Mouse (Mus musculus) thymus, postnatal 14 days (tissue): Measurements from ENCODE around the gene Gm11214.

Source experiments
- DNase-seq: peaks from one replicate; pipeline ENCODE4 v3.0.0; 2021

Gene Gm11214

DNA sequence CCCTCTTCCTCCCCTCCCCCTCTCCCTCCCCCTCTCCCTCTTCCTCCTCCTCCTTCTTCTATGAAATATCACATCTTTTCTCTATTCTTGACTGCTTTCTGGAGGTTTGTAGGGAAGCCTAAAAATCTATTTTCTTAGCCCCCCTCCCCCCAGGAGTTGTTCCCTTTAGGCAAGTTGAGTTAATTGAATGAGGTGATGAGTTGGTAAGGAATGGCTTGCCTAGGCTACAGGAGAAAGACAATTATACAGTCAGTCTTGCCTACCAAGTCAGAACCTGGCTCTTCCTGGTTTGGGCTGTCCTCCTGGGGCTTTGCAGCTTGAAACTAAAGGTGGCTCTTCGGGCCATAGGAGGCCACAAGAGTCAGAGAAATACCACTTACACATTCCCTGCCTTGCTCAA, 3.4 kb downstream of the Gm11214 start:
- DNase-seq, result no peak

DNA sequence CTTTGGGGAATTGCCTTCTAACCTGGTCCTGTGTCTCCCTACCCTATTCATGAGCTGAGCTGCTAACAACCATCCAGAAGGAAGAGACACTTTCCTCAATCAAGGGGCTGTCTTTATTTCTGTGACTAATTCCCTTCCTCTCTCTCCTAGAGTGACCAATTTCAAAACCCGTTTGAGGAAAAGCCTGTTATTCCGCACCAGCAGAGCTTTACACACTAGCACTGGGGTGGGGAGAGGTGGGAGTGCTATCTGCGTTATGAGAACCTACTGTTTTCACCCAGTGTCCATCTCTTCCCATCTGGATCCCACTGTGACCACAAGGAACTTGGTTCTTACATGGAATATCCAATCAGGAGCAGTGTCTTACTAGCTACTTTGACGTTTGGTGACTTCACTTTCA, 4.1 kb downstream of the Gm11214 start:
- DNase-seq, result no peak

DNA sequence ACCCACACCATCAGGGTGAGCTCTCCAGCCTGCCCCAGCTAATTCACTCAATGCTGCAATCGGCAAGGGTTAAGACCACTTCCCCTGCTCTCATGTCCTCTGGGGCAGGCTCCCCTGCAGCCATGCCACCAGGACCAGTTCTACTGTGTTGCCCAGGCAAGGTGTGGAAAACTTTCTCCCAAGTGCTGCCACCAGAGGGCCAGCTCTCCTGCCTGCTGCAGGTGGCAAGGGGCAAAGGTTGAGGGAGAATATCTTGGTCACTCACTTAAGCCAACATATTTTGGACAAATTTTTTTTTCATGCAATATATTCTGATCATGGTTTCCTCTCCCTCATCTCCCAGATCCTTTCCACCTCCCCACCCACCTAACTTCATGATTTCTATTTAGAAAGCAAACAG, 8.8 kb downstream of the Gm11214 start:
- DNase-seq, result peak; percentile 14

DNA sequence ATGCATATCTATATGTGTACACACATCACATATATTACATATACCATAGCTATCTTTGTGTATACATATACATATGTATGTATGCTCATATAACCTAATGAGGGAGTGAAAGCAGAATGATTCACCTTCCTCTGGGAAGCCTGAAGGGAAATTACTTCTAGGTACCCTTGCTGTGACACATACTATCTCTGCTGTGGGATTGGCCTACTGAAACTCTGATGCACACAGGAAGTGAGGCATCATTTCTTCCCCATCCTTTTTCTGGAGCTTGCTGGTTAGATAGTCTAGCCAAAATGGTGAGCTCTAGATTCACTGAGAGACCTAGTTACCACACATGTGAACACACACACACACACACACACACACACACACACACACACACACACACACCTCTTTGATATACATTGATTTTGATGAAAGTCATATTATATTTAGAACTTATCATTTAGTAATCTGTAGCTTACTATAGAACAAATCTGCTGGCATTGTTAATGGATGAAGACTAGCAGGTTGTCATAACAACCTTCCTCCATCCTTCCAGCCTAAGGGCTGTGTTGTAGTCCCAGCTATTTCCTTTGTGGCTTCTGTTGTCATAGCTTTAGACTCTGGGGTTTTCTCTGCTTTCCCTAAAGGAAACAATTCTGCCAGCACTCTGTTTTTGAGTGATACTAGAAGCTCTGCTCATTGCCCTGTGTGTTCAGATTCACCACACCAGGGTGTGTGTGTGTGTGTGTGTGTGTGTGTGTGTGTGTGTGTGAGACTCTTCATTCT, 19.0 kb downstream of the Gm11214 start:
- no peak for DNase-seq

DNA sequence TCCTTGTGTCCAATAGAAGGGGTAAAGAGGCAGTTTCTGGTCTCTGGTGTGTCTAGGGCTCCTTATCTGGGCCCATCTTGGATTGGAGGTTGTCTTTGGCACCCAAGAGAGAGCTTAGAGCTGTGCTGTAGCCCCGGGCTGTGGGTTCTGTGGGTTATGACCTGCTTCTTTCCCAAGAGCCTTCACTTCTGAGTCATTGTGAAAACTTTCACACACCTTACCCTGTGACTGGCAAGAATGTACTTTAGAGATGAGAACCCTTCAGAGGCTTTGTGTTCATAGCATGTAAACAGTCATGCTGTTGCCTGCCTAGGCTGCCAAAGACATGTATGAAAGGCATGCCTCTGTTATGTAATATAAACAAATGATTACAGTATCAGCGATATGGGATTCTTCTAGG, 23.3 kb downstream of the Gm11214 start:
- DNase-seq, result no peak

DNA sequence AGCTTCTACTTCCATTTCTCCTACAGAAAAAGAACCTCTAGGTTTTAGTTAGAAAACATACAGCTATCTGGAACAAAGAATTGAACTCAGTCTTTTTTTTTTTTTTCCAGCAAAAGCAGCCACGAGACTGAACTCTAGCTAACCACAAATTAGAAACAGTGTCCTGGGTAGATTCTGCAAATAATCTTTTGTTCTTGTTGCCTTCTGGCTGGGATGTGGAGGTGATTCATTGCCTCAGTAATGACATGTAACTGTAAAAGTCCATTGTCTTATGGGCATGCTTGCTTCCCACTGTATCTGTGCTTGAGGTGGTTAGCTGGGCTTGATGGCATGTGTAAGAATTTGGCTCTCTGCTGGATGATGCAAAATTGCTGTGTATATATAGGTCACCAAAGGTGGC, 24.6 kb downstream of the Gm11214 start:
- DNase-seq, result no peak

DNA sequence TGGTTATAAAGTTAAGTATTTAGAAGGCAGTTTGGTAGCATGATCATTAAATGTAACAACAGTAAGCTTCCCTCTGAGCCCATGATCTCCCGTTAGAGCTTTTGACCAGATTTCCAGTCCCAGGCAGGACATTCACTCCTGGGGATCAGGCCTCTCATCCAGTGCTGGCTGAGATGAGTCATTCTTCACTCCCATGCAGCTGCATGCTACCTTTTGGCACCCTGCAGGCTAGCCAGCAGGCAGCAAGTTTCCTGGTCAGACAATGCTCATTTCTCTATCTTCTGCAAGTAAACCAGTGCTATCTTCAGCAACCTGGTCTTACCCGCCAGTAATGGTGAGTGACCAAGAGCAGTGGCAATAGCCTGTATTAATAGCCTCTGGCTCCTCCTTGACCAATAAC, 30.0 kb downstream of the Gm11214 start:
- no peak for DNase-seq

DNA sequence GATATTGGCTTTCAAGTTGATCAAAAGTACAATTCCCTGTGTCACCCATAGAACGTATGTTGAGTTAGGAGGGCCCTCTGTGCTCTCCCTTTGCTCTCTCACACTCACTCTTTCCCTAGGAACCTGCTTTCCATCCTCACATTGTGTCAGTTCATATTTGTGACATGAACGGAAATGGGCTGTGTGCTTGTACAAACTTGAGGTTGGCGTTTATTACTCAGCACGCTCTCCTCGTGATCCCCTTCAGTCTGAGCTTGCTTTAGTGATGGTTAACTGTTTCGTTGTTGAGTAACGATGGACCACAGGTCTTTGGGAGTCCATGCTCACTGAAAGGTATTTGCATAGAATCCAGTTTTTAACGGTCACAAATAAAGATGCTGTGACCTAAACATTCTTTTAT, 36.1 kb downstream of the Gm11214 start:
- DNase-seq, result no peak

DNA sequence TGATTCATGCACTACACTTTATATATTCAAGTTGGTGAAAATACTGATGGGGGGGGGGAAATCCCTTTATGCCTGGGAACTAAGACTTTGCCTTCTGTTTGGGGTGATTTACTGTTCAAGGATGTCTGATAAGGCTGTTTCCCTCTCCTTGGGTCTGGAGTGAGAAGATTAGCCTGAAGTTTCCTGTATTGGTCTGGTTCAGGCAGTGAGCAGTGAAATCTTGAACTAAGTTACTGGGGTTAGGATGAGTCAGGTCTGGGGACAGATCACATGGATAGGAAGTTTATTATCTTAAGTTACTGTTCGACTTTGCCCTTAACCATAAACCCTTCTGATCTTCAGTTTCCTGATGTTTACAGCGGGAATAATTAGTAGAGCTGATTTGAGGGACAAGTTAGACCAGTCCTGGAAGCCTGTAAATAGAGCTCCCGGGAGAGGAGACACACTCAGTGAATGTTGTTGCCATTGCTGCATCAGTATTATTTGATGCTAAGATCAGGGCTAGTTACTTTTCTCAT, 37.6 kb downstream of the Gm11214 start:
- no peak for DNase-seq

DNA sequence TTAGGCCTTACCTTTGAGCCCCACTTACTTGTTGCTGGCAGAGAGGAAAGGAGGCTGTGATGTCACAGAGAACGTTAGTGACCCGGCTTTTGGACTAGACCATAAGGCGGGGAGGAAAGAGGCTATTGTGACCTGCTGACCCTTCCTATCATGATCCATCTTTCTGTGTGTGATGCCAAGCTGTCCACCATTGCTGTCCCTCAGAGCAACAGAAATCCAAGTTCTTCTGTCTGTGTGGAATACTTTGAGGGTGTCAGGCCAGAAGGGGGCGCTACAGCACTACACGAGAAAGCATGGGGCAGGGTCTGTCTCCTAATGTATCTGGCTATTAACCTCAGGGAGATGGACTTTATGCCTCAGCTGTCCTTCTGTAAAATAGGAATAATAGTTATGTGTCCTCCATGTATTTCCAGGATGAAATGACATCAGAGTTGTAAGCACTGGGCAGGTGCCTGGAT, 40.8 kb downstream of the Gm11214 start, which contains the start of gene Tex48:
Gene Tex48, minus strand, starts transcription at position 51 of the 458 bp plus-strand sequence.
- DNase-seq, result peak; percentile 49

DNA sequence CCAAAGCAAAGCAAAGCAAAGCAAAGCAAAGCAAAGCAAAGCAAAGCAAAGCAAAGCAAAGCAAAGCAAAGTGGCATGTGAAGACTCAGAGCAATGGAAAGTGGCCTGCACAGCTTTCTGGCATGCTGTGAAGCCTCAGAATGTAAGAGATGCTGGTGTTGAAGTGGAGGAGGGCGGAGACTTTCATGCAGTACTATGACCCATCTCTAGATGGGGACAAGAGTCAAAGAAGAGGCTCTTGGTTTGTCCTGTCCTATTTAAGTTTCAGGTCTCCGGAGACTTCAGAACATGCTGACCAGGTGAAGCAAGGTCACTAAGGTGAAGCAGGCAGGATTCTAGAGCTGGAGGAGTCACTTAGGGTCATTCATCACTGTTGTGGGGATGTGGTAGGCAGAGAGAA, 41.3 kb downstream of the Gm11214 start:
- no peak for DNase-seq
